Mouse (Mus musculus) embryo, embryonic 9.5 days (tissue): ENCODE data around the gene Fgd3.

Experiments
- DNase-seq: peaks from one replicate; pipeline ENCODE4 v3.0.0-alpha.2; 2017; ENCODE audit errors: extremely low spot score

Fgd3 gene

DNA sequence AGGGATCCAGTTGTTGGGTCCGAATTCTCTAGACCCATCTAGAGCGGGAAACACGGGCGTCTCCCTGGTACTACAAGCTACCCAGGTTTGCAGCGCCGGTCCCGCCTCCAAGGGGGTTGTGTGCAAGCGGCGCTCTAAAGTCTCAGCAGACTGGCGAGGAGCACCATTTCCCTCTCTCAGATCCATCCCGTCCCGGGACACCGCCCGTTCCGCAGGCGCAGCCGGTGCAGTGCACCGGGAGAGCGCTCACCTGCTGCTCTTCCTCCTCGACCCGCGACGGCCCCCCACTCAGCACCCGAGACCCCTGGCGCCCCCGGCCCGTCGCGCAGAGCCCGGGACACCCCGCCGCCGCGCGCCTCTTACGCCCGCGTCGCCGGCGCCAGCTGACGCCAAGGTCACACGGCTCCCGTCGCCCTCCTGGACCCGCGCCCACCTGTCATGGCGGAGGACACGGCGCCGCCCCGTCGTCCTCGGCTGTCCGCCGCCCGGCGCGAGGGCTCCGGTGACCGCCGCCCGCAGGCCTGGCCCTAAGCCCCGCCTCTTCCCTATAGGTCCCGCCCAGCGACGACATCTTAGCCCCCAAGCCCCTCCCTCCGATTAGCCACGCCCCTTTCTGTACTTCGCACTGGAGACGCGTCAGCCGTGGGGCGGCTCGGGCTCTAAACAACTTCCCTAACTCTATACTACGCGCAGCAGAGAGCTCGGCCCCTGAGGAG is 104.4 kb downstream of the Fgd3 start, which contains the start of gene Card19:
Card19 (minus strand) TSS at position 534 of the 716 bp plus-strand sequence.
- DNase-seq, result peak; percentile 92

- no peak for DNase-seq
Observed at GRCm38 (mm10) chr13:49215128-49215503, 105.0 kb downstream of the Fgd3 start.

GRCm38 (mm10) chr13:49214454-49214853 is 105.7 kb downstream of the Fgd3 start:
- no peak for DNase-seq

DNA sequence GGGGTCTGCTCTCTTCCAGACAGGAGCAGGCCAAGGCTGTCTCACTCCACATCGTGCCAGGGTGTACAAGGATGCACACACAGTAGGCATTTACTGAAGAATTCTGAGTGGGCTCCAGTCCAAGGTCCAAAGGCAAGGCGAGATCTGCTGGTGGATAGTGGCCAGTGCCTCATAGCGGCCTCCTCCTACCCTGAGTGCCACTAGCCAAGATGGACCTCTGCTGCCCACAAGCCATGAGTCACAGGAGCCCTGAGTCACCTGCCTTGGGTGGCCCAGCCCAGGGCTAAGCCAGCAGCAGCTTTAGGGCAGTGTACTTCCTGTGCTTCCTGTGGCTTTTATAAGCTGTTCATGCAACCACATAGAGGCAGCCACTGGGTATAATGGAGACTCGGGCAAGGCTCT is 106.6 kb downstream of the Fgd3 start:
- DNase-seq, result no peak

GRCm38 (mm10) chr13:49212711-49213500 is 107.2 kb downstream of the Fgd3 start:
- no peak for DNase-seq
